Mouse (Mus musculus): ENCODE measurements around the gene Trappc3l.

The Trappc3l gene

DNA sequence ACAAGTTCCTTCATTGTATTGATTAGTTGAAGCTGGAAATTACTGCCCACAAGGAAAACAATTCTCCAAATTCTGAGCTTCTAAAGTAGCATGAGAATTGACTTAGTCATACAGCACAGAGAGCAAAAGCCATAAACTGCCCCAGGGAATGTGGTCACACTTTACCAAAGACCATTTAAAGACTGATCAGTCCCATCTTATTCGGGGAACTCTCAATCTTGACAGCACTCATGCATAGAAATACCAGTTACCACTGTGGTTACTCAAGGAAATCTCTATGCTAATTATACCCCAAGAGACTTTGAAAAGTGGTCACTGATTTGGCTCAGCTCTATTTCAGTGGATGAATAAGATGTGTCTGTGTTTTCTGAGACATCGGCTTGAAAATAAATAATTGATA lies 57.8 kb downstream of the Trappc3l start:
- no peak for DNase-seq (ENCODE audit: low spot score in 2 of 2)

DNA sequence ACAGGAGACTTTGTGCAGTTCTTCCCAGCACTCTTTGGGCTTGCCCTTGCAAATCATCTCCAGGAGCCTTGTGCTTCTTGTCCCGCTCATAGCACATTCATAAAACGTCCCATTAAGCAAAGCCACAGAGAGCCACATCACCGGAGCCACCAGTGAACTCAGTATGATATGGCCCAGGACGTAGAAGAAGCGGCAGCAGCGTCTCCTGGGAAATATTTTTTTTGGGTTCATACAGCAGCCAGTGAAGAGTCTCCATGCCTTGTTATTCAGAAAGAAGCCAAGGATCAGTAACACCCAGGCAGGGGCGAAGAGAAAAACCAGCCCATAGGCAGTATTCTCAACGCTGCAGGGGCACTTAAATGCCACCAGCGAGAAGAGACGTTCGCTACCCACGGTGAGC lies 58.6 kb downstream of the Trappc3l start:
- DNase-seq (ENCODE audit: low spot score in 2 of 2), result no peak

DNA sequence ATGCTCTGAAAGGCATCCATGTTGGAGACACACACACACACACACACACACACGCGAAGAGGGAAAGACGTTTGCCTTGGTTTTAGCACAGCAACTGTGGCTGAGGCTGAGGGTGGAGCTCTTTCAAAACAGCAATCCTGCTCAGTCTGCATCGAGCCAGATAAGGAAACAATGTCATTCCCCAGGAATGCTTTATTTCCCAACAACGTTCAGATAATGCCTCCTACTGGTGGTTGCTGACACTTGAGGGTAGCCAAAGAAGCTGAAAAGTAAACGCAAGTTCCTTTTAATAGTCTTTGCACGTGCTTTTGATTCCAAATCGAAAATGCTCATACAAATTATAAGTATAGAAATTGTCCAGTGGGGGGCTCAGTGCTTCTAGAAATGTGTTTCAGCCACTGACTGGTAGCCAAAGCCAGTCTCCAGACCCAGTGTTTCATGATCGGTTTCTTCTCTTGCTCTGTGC lies 59.1 kb downstream of the Trappc3l start, which contains the start of gene Calhm5:
Gene Calhm5, minus strand, starts transcription at position 102 of the 466 bp plus-strand sequence.
- DNase-seq (ENCODE audit: low spot score in 2 of 2), result peak; percentile 57 to 60

DNA sequence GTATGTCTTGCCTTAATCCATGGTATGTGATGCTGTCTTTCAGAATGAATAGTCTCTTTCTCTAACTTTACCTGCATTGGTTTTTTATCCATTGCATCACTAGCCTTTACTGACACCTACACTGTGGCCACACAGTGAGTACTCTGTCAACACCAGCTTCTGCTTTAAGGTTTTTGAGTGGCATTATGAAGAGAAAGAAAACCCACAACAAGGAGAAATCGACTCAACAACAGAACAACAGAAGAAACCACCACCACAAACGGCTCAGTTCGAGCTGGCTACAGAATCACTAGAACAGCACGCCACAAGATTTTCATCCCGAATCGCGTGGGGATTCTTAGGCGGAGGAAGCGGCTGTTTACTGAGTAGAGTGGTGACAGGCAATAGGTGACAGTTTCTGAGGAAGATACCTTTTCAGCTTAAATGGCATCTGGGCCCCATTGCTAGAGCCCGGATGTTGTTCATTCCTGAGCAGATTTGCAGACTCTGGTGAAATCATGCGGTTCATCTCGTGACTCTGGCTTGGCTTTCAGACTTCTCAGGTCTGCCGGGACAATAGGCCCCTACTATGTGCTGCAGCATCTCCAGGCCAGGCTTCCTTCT lies 73.6 kb downstream of the Trappc3l start:
- no peak for DNase-seq (ENCODE audit: low spot score in 2 of 2)

DNA sequence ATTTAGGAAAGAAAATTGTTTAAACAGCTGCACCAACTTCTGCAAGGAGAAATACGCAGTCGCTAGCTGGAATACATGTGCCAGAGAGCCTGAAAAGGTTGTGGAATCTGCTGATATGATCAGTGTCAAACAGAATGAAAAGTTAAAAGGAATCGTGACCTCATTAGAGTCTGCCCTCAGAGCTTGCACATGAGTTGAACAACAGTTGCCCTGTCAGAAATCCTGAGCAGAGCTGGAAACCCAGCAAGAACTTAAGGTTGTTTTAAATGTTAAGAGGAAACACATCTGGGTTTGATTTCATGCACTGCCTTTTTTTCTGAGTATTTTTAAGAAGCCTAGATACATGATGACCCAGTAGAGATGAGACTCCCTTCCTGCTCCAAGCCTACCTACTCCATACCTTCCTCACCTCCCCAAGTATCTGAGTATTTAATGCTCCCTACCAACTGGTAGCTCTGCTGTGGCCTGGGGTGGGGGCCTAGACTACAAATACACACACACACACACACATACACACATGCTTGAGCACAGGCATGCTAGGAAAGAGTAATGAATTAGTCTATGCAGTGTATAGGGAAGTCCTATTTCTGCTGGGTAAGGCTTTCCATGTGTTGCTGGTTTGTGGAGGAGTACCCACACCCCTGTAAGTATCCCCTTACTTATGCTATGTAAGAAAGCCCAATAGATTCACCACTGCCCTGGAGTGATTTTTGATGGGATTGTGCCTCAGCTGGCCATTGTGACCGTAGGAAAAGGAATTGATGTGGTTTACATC lies 74.8 kb downstream of the Trappc3l start:
- DNase-seq (ENCODE audit: low spot score in 2 of 2), result no peak

DNA sequence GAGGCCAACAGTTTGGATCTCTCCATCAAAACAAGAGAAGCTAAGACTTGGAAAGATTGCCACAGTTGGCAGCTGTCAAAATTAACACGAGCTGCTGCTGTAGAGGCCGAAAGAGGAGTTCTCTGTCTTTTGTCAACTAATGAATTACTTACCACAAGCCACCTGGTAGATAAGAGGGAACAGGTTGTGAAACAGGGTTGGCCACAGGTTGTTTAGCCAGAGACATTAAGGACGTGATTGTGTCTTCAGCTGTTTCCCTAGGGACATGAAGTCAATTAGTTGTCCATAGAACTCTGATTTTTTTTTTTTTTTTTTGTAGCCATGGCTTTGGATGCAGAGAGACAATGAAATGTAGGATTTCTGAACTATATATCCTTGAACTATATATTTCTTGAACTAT lies 79.7 kb downstream of the Trappc3l start:
- DNase-seq (ENCODE audit: low spot score in 2 of 2), result no peak

DNA sequence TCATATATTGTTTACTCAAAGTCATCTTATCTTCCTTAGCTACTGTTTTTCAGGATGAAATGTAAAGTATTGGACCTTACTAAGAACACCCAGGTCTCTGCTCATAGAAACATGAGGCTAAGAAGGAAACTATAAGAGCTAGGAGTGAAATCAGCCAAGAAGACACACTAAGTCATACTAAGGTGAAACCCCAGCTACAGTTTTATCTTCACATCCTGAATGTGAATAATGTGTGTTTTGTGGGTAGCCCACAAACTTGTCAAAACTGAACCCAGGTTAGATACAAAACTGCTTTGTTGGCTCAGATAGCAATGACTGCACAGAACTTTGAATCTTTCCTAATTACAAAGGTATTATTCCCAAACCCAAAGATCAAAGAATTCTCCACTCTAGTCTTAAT lies 80.4 kb downstream of the Trappc3l start:
- no peak for DNase-seq (ENCODE audit: low spot score in 2 of 2)

DNA sequence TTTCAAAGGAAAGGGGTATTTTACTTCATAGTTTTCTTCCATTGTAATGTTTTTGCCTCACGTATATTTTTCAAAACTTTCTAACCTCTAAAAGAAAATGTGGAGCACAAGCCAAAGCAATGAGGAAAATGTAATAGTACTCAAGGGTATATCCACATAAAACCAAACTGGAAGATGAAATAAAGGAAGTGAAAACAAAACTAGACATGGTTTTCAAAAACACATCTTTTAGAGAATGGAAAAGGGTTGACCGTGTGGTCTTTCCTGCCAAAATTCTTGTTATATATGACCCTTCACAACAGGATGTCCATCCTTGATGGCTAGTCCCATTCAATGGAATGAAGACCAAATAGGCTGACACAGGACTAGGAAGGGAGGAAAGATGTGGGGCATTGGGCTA lies 81.0 kb downstream of the Trappc3l start:
- no peak for DNase-seq (ENCODE audit: low spot score in 2 of 2)

DNA sequence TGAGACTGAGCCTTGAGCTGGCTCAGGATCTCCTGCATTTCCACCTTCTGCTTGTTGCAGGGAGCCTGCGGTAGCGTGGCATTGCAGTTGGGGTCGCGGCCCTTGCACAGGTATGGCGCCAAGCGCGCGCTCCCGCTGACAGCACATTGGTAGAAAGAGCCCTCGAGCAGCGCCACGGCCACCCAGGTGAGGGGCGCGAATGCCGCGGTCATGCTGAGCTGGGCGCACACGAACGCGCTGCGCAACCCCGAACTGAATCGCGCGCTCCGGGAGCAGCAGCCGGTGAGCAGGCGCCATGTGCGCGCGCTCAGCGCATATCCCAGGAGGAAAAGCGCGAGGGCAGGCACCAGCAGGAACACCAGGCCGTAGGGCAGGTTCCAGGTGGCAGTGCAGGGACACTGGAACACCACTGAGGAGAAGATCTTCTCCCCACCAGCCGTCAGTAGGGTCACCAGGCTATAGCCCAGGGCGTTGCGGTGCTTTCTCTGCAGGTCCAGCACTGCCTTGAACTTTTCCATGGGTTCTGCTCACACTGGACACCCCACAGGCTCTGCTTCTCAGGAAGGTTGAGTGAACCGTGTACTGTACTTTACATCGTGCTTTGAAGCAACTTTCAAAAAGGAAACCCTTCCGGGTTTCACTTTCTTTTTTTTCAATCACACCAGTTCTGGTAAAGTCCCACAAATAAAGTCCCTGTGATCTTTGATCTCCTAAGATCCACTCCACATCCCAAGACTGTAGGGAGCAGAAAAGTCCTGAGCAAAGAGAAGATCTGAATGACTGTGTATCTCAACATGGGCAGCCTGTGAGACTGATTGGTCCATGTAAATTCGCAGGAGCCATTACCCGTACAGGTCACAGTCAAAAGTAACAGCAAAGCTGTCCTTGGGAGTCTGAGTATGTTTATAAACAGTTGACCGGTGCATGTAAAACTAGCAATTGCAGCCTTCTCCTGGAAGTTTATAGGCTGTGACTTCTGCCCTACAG lies 90.3 kb downstream of the Trappc3l start, which contains the start of gene Calhm6:
Gene Calhm6, minus strand, starts transcription at position 593 of the 987 bp plus-strand sequence.
- peak; percentile 53 to 68 for DNase-seq (ENCODE audit: low spot score in 2 of 2)

DNA sequence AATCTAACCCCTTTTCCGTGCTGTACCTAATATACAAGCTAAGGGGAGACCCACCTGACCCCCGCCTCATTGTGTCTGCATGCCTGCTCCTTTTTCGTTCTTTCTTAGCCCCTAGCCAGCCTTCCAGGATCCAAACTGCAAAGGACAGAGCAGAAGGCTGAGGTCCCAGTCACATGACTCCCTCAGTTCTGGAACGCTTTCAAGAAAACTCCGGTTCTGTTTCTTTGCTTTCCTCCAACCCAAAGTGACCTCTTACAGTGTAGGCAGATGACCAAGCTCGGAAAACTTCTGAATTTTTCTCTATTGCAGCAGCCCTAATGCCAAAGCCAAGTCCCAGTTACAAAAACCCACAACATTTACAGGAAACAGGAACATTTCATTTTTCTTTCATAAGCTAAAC lies 91.0 kb downstream of the Trappc3l start:
- no peak for DNase-seq (ENCODE audit: low spot score in 2 of 2)

DNA sequence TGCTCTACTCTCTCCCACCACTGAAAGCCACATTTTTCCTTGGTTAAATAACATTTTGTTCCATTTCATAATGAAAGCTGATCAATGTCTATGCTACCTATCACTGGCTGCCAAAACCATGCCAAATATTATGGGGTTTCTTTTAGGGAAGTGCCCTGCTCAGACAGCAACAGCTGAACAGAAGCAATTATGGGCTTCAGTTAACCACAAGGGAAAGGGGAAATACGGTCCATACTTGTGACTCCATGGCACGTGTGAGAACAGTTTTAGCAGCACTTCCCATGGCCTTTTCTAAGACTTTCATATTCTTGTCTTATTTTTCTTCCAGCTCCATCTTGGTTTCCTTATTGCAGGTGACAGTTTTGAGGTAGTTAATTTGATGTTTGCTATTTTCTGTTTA lies 94.0 kb downstream of the Trappc3l start:
- no peak for DNase-seq (ENCODE audit: low spot score in 2 of 2)

DNA sequence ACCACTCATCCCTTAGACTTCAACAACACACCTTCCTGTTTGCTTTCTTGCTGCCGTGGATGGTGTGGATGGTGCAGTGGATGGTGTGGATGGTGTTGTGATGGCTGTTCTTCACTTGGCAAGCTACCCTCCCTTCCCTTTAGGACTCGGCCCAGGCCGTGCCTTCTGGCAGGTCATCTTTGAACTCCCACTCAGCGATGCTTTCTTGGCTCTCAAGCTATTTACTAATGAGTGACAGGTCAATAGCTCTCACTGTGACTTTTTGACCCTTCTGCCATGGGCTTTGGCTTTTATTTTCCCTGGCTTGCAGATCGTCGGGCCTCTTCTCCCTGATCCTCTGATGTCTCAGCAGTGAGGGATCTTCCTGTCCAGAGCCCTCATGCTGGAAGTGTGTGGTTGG lies 99.0 kb downstream of the Trappc3l start:
- DNase-seq (ENCODE audit: low spot score in 2 of 2), result no peak

DNA sequence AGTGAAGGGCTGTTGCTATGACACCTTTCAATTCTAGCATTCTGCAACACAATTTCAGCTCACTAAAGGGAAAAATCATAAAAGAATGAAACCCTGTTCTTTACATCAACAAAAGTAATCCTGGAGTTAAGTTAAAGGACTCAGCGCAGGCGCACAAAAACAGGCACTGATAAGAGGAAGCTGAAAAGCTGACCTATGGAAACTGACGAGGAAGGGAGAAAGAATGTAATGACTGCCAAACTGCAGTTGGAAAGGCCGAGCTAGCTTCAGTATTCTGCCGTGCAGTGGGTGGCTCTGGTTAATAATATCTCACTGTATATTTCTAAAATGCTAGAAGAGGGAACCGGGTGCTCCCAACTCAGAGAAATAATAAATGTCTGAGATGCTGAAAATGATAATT lies 100.6 kb downstream of the Trappc3l start:
- DNase-seq (ENCODE audit: low spot score in 2 of 2), result no peak

DNA sequence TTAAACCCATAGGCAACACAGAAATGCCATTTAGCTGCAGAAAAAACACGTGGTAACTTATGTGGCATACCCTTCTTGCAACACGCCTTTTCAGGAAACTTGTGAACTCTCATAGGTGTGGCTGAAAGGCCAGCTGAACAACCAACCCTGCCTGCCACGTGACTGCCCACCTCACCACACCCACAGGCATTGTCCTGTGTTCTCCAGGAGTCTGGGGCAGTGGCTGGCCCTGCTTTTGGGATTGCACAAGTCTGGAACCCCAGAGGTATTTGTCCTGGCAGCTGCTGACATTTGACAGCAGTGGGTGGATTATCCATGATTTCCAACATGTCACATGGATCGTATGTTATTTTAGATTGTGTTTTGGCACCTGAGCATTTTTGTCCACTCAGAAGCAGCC lies 102.4 kb downstream of the Trappc3l start:
- DNase-seq (ENCODE audit: low spot score in 2 of 2), result no peak

DNA sequence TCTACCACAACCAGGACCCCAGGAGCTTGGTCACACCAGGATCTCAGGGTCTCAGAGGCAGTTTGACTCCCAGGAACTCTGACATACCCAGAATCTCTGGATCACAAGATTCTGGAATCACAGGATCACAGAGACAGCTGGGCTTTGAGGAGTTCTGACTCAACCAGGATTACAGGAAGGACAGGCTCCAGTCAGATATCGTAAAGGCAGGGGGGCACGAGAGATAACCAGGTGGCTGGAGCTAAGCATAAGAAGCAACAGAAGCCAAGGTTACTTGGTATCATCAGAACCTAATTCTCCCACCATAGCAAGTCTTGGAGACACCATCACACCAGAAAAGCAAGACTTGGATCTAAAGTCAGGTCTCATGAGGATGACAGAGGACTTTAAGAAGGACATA lies 104.3 kb downstream of the Trappc3l start:
- no peak for DNase-seq (ENCODE audit: low spot score in 2 of 2)

DNA sequence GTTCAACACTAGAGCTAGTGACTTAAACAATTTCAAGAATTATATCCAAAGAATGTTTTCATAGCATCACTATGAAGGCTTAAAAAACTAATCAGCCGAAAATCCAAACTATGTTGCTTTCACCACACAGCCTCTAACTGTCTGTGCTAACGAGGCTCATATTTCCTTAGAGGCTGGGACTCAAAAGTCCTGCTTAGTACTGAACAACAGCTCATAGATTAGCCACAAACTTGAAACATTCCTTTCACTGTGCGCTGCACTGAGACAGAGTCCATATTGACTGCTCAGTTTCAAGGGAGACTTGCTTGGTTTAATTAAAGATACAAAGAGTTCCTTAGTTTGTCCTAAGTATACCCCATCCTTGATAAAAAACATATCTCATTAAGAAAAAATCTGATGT lies 112.4 kb downstream of the Trappc3l start:
- DNase-seq (ENCODE audit: low spot score in 2 of 2), result no peak

DNA sequence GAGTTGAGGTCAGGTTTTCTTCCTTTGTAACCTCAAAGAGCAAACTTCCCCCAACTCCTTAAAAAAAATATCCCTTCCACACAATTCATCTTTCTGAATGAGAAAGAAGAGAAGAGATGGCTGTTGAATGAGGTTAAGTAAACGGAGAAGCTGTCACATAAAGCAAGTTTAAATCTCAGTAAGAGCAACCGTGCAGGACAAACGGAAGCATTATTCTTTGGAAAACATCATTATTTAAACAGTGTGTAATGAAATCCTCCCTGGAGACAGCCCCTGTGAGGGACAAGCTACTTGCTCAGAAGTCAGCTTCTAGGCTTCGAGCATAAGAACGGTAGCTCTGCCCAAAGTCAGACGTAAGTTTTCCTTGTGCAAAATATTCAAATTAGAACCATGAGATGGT lies 113.1 kb downstream of the Trappc3l start:
- DNase-seq (ENCODE audit: low spot score in 2 of 2), result no peak

DNA sequence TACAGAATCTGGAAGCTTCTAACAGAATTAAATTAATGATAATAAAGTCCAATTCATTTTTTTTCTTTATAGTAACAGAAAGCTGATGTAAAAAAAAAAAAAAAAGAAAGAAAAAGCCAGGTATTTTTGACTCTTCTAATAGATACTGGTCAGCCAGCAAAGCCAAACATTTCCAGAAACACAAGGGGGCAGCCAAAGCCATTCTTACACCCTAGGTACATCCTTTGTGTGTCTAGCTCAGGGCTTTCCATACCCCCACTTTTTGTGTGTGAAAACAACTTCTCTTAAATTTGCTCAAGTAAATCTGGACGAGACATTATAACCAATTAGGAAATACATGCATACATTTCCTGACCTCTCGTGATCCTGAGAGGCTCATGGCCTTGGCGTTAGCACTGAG lies 114.4 kb downstream of the Trappc3l start:
- no peak for DNase-seq (ENCODE audit: low spot score in 2 of 2)

DNA sequence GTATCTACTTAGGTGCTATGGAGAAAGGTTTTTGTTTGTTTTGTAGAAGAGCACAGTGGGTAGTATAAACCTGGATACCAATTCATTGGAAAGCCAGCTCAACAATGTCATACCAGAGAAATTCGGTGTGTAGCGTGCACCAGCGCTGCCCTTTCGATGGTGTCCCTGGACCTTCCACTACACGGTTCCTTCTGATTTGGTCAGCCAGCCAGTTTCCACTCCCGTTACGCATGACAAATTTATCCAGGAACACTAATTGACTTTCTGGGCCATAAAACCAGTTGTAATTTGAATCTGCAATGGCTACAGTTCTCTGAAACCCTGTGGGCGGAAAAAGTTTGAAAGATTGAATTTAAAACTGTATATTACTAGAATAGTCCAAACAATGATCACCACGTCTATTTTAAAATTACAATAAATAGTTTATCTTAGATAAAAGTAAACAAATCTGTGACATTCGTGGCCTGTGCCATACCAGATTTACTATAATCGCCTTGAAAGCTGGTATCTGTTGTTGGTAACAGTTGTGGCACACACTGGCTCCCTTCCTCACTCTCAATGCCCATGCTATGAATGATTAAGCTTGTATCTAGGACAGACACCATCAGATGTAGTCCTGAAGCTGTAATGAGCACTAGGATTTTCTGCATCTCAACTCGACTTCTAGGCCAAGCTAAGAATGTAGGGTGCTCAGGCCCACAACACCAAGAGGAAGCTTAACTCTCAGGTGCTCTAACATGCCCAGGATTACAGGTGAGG lies 118.6 kb downstream of the Trappc3l start:
- DNase-seq (ENCODE audit: low spot score in 2 of 2), result no peak
